20 mouse cellular contexts compared by ENCODE assay signal in the genomic region with DNA sequence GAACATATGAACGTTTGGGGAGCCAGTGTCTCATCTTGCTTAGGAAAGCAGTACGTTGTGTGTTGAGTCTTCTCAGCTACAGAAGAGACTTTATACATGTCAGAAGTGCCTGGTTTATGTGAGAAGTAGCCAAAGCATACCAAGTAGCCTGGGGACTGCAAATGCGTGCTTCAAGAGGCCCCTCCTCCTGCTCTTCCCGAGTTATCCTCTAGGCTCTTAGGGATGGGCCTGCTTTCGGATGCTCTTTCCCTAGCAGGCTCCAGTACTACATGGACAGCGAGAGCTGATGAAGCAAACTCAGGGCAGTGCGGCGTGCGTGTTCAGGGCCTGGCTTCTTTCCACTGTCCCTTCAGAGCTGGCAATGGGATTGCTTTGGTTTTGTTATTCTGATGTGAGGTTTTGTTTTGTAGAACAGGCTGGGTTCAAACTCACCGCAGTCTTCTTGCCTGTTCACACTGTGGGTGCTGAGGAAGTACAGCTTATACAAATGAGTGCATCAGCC.
DNase-seq lines count a peak whose midpoint lies in the region; ATAC-seq and TF ChIP-seq lines count a peak whose summit lies in the region.
"Had no signal": no experiment of that assay in that cellular context is flagged by ENCODE, and none has a peak within 500 bp of the region (broad histone marks: within the 10 kb centered on the region; RNA-seq: fewer than 3 reads in every experiment).

No protein-coding gene starts in this region.

- H3K4me2 ChIP-seq in forebrain, embryonic 15.5 days (replicated peaks) = no peak overlapping the region
- H3K4me2 ChIP-seq in forebrain, embryonic 12.5 days = no peak overlapping the region
- H3K4me2 ChIP-seq: embryonic facial prominence, embryonic 13.5 days; heart, embryonic 13.5 days had no signal

- peak; percentile 18; the same call in 1 of the 2 replicates for TF ChIP-seq CTCF in layer of hippocampus, adult 2 months (conservative IDR thresholded peaks at IDR 0.05)

- no peak overlapping the region for H3K9ac ChIP-seq in forebrain, embryonic 15.5 days (replicated peaks)
- no peak overlapping the region for H3K9ac ChIP-seq in forebrain, embryonic 12.5 days
- H3K9ac ChIP-seq: embryonic facial prominence, embryonic 13.5 days; heart, embryonic 13.5 days had no signal

- H3K4me1 ChIP-seq in forebrain, embryonic 15.5 days = no peaks in the 10 kb centered on the region
- H3K4me1 ChIP-seq in forebrain, embryonic 12.5 days = no peaks in the 10 kb centered on the region
- H3K4me1 ChIP-seq: heart, embryonic 13.5 days had no signal

- H3K27ac ChIP-seq in forebrain, embryonic 15.5 days (replicated peaks) = no peak overlapping the region
- no peak overlapping the region for H3K27ac ChIP-seq in forebrain, embryonic 12.5 days
- no peak overlapping the region for H3K27ac ChIP-seq in layer of hippocampus, adult 2 months
- H3K27ac ChIP-seq: embryonic facial prominence, embryonic 13.5 days; heart, adult 2 months; heart, embryonic 13.5 days had no signal

- H3K4me3 ChIP-seq in forebrain, embryonic 15.5 days = no peak overlapping the region
- no peak overlapping the region for H3K4me3 ChIP-seq in forebrain, embryonic 12.5 days (replicated peaks)
- H3K4me3 ChIP-seq in layer of hippocampus, adult 2 months = no peak overlapping the region
- H3K4me3 ChIP-seq: embryonic facial prominence, embryonic 13.5 days; heart, adult 2 months; heart, embryonic 13.5 days had no signal

- H3K36me3 ChIP-seq in forebrain, embryonic 15.5 days = peaks cover 39% of the 10 kb centered on the region
- H3K36me3 ChIP-seq in forebrain, embryonic 12.5 days (replicated peaks) = peaks cover 69% of the 10 kb centered on the region

- ATAC-seq in forebrain, embryonic 15.5 days (replicated peaks) = peak; percentile 29; the same call in 1 of the 2 replicates
- no peak for ATAC-seq in forebrain, embryonic 12.5 days (ENCODE audit: low FRiP score)
- ATAC-seq: activated CD4-positive, CD25-positive, alpha-beta regulatory T cell, adult 4 months; hindbrain, embryonic 16.5 days had no signal

- DNase-seq in layer of hippocampus, adult 2 months (ENCODE audit: low spot score in 2 of 2) = no peak
- no peak for DNase-seq in layer of hippocampus, adult 18-20 months (ENCODE audit: low spot score in 2 of 2)
- peak; percentile 84 for DNase-seq in R1 (ENCODE audit: low read depth, low spot score)
- no peak for DNase-seq in left cerebral cortex, adult 9 months (ENCODE audit: low spot score in 2 of 2)
- DNase-seq: adrenal gland, postnatal 14 days; cerebellum, adult 18-20 months; cerebellum, adult 9-11 months; cerebellum, postnatal 36 days; gastrocnemius, postnatal 14 days; heart, adult 2 months; heart, postnatal 36 days; kidney, adult 11 months had no signal

- 58% methylated on average over 10 of the region's 10 CpGs for WGBS in forebrain, embryonic 15.5 days
- 82% methylated on average over 10 of the region's 10 CpGs for WGBS in forebrain, embryonic 12.5 days

- H3K9me3 ChIP-seq in forebrain, embryonic 15.5 days = no peaks in the 10 kb centered on the region
- H3K9me3 ChIP-seq in forebrain, embryonic 12.5 days = no peaks in the 10 kb centered on the region
- H3K9me3 ChIP-seq: embryonic facial prominence, embryonic 13.5 days; G1E; heart, embryonic 13.5 days had no signal

- no peaks in the 10 kb centered on the region for H3K27me3 ChIP-seq in forebrain, embryonic 15.5 days
- H3K27me3 ChIP-seq in forebrain, embryonic 12.5 days = no peaks in the 10 kb centered on the region
- H3K27me3 ChIP-seq: CH12.LX; embryonic facial prominence, embryonic 13.5 days; heart, embryonic 13.5 days had no signal
